Mouse (Mus musculus): Measurements from ENCODE around the gene Rsph9. TPM values are rescaled to one million over a fixed set of nuclear protein-coding genes. Genes with fewer than 3 reads are reported as not detected.

The Rsph9 gene
- polyA plus RNA-seq, 1 experiment from 2014 or later, result 18.8 TPM

DNA sequence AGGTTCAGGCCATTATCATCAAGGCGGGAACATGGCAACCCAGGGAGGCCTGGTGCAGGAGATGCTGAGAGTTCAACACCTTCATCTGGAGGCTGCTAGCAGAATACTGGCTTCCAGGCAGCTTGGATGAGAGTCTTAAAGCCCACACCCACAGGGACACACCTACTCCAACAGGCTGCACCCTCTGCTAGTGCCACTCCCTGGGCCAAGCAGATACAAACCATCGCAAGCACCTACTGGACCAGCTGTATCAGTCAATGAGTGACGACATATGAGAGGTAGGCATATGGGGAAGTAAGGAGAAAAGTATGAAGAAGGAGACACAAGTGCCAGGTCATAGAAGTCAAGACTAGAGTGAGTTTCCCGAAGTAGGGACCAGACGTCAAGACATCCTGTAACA lies 12.7 kb upstream of the Rsph9 start:
- 76% methylated on average over 5 of the region's 5 CpGs for WGBS
- no peak overlapping the region for H3K9ac ChIP-seq (ENCODE audit: low read depth, low read length)
- ATAC-seq (replicated peaks; ENCODE audit: low FRiP score, low read depth), result no peak
- H3K36me3 ChIP-seq (ENCODE audit: insufficient read depth, low read length), result no peaks in the 10 kb centered on the region
- H3K4me2 ChIP-seq (ENCODE audit: low read length), result no peak overlapping the region
- H3K4me1 ChIP-seq (replicated peaks; ENCODE audit: insufficient read depth, low read length), result peaks cover 1% of the 10 kb centered on the region; the same call in 1 of the 2 replicates
- H3K4me3 ChIP-seq (replicated peaks; ENCODE audit: low read depth, low read length), result no peak overlapping the region
- no peaks in the 10 kb centered on the region for H3K9me3 ChIP-seq (replicated peaks; ENCODE audit: low read length)
- no peak overlapping the region for H3K27ac ChIP-seq
- H3K27me3 ChIP-seq (ENCODE audit: insufficient read depth, low read length), result no peaks in the 10 kb centered on the region
- no peak for DNase-seq (ENCODE audit: low spot score)
- TF ChIP-seq CTCF (IDR thresholded peaks at IDR 0.05; ENCODE audit: low read depth), result no peak

DNA sequence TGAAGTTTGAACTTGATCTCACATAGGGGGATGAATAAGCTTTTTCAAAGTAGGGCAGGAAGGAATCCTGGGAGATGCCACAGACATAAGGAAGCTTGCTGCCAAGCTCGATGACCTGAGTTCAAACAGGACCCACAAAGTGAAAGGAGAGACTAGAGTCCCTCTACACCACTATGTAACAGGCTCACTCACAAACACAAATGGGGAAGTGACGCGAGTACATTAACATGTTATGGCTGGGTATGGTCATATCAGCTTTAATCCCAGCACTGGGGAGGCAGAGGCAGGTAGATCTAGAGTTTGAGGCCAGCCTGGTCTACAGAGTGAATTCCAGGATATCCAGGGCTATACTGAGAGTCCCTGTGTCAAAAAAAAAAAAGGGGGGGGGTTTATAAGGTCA lies 10.3 kb upstream of the Rsph9 start:
- no peak overlapping the region for H3K27ac ChIP-seq
- H3K4me3 ChIP-seq (replicated peaks; ENCODE audit: low read depth, low read length), result no peak overlapping the region
- ATAC-seq (replicated peaks; ENCODE audit: low FRiP score, low read depth) (no peak), DNase-seq (ENCODE audit: low spot score) (no peak)
- 96% methylated on average over 3 of the region's 3 CpGs for WGBS
- no peaks in the 10 kb centered on the region for H3K36me3 ChIP-seq (ENCODE audit: insufficient read depth, low read length)
- TF ChIP-seq CTCF (IDR thresholded peaks at IDR 0.05; ENCODE audit: low read depth), result no peak
- H3K9ac ChIP-seq (ENCODE audit: low read depth, low read length), result no peak overlapping the region
- H3K4me1 ChIP-seq (replicated peaks; ENCODE audit: insufficient read depth, low read length), result no peaks in the 10 kb centered on the region
- H3K4me2 ChIP-seq (ENCODE audit: low read length), result no peak overlapping the region
- H3K27me3 ChIP-seq (ENCODE audit: insufficient read depth, low read length), result no peaks in the 10 kb centered on the region
- H3K9me3 ChIP-seq (replicated peaks; ENCODE audit: low read length), result no peaks in the 10 kb centered on the region

DNA sequence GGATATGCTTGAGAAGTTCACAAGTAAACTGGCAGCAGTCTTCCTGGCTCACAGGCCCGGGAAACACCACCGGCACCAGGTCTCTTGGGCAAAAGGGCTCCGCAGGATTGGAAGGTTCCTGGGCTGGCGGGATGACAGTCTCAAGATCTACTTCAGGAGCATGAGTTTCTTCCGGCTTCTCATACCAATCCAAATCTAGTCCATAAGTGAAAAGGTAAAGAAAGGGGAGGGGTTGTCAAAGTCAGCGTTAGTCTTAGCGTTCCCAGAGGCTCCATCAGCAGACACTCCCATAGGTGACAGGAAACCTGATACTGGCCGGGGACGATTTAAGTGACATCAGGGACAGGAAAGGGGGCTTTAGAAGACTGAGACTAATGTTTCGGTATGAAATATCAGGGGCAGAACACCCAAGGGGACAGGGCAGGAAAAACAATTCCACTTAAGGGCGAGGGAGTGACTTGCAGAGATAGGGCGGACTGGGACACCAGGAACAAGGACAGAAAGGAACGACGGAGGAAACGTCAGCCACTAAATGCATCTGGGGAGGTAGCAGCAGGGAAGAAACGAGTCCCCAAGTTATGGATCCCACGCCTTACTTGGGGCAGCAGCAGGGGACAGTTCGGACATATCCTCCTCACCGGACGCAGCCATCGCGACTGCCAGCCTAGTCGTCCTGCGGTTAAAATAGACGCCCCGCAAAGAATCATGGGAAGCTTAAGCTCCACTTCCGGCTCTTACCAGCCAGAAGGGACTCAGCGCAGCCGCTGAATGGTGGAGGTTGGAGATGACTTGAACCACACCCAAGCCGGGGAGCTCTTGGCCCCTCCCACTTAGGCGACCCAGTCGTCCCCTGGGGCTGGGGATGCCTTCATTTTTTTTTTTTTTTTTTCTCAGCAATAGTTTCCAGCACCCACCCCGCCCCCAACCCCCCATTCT lies 9.1 kb upstream of the Rsph9 start, which contains the start of gene Mad2l1bp:
Mad2l1bp (minus strand) TSS at position 707 of the 936 bp plus-strand sequence.
- H3K4me1 ChIP-seq (replicated peaks; ENCODE audit: insufficient read depth, low read length), result no peaks in the 10 kb centered on the region
- H3K27ac ChIP-seq, result peak within 1 kb of the TSS; percentile 71
- TF ChIP-seq CTCF (IDR thresholded peaks at IDR 0.05; ENCODE audit: low read depth), result no peak
- H3K27me3 ChIP-seq (ENCODE audit: insufficient read depth, low read length), result no peaks in the 10 kb centered on the region
- H3K9me3 ChIP-seq (replicated peaks; ENCODE audit: low read length), result no peaks in the 10 kb centered on the region
- peaks cover 6% of the 10 kb centered on the region; the same call in 1 of the 2 replicates for H3K36me3 ChIP-seq (ENCODE audit: insufficient read depth, low read length)
- peak; percentile 85 for ATAC-seq (replicated peaks; ENCODE audit: low FRiP score, low read depth)
- 3% methylated on average over 33 of the region's 33 CpGs for WGBS
- H3K4me3 ChIP-seq (replicated peaks; ENCODE audit: low read depth, low read length), result peak within 1 kb of the TSS; percentile 56
- H3K4me2 ChIP-seq (ENCODE audit: low read length), result peak within 1 kb of the TSS; percentile 83
- peak within 1 kb of the TSS; percentile 65 for H3K9ac ChIP-seq (ENCODE audit: low read depth, low read length)
- peak; percentile 98 for DNase-seq (ENCODE audit: low spot score)

DNA sequence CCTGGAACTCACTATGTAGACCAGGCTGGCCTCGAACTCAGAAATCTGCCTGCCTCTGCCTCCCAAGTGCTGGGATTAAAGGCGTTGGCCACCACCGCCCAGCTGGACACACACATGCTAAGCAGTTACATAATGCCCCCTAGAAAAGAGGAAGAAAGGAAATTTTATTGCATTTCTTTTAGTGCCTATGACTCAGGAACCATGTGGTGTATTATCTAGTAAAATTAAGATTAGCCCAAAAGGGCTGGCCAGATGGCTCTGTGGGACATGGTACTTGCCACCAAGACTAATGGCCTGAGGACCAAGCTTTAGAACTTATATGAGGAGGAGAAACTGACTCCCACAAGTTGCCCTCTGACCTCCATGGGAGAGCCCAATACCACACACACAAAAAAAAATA lies 4.1 kb downstream of the Rsph9 start:
- no peaks in the 10 kb centered on the region for H3K27me3 ChIP-seq (ENCODE audit: insufficient read depth, low read length)
- no peak overlapping the region for H3K9ac ChIP-seq (ENCODE audit: low read depth, low read length)
- no peaks in the 10 kb centered on the region for H3K36me3 ChIP-seq (ENCODE audit: insufficient read depth, low read length)
- H3K4me3 ChIP-seq (replicated peaks; ENCODE audit: low read depth, low read length), result no peak overlapping the region
- 0 out of 2 replicates have a peak, but pooled peaks cover 4% of the 10 kb centered on the region for H3K4me1 ChIP-seq (replicated peaks; ENCODE audit: insufficient read depth, low read length)
- ATAC-seq (replicated peaks; ENCODE audit: low FRiP score, low read depth), result no peak
- no peak overlapping the region for H3K27ac ChIP-seq
- DNase-seq (ENCODE audit: low spot score), result no peak
- H3K4me2 ChIP-seq (ENCODE audit: low read length), result no peak overlapping the region
- 92% methylated on average over 3 of the region's 3 CpGs for WGBS
- no peak for TF ChIP-seq CTCF (IDR thresholded peaks at IDR 0.05; ENCODE audit: low read depth)
- H3K9me3 ChIP-seq (replicated peaks; ENCODE audit: low read length), result no peaks in the 10 kb centered on the region

DNA sequence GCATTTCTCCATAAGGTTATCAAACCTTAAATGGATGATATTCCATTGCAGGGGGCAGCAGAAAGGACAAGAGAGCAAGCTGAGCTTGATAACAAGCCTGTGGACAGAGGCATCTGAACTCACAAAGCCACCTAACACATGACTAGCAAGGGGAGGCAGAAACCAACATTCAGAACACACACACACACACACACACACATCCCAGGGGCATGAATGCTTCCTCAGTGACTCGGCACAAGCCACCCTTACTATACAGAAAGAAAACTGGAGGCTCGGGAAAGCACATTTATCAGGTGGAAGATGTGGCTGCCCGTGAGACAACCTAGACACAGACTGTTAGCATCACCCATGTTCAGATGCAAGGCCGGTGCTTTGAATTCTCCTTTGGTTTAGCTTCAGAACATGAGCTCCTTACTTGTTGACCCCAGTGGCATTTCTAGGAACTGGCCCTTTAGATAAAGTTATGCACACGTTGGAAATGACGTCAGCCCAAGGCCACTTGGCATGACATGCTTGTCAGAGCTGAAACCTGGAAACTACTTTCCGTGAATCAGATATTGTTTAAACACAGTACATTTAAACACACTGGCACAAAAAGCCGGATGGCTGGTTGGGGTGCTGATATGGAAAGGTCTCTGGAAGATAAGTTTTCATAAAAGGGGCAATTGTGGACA lies 5.3 kb downstream of the Rsph9 start:
- WGBS, result 77% methylated on average over 8 of the region's 8 CpGs
- Histone ChIP-seq H3K9me3 (replicated peaks; ENCODE audit: low read length) (no peaks in the 10 kb centered on the region), H3K27ac (no peak overlapping the region), H3K4me3 (replicated peaks; ENCODE audit: low read depth, low read length) (no peak overlapping the region), H3K9ac (ENCODE audit: low read depth, low read length) (no peak overlapping the region), H3K27me3 (ENCODE audit: insufficient read depth, low read length) (no peaks in the 10 kb centered on the region), H3K4me1 (replicated peaks; ENCODE audit: insufficient read depth, low read length) (0 out of 2 replicates have a peak, but pooled peaks cover 3% of the 10 kb centered on the region), H3K36me3 (ENCODE audit: insufficient read depth, low read length) (no peaks in the 10 kb centered on the region), H3K4me2 (ENCODE audit: low read length) (no peak overlapping the region)
- no peak for ATAC-seq (replicated peaks; ENCODE audit: low FRiP score, low read depth)
- TF ChIP-seq CTCF (IDR thresholded peaks at IDR 0.05; ENCODE audit: low read depth), result no peak
- no peak for DNase-seq (ENCODE audit: low spot score)

DNA sequence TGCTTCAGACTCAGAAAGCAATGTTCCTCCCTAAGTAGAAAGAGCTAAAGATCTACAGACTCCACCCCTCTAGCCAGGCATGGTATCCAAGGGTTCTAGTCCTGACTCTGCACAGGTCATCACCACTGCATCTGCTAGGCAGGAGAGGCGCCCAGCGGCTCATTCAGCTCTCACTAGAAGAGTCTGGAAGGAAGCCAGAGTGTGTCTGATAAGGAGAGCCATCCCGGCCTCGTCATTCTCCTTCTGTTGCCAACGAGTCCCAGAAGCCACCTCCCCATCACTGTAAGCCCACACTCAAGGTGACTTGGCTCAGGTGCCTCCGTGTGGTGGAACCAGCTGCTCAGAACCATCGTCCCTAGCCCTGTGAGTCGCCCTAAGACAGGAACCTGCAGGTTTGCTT lies 11.2 kb downstream of the Rsph9 start:
- DNase-seq (ENCODE audit: low spot score) (no peak), ATAC-seq (replicated peaks; ENCODE audit: low FRiP score, low read depth) (no peak)
- Histone ChIP-seq H3K9me3 (replicated peaks; ENCODE audit: low read length) (no peaks in the 10 kb centered on the region), H3K27ac (no peak overlapping the region), H3K27me3 (ENCODE audit: insufficient read depth, low read length) (no peaks in the 10 kb centered on the region), H3K4me3 (replicated peaks; ENCODE audit: low read depth, low read length) (no peak overlapping the region), H3K4me1 (replicated peaks; ENCODE audit: insufficient read depth, low read length) (no peaks in the 10 kb centered on the region), H3K4me2 (ENCODE audit: low read length) (no peak overlapping the region), H3K36me3 (ENCODE audit: insufficient read depth, low read length) (peaks cover 11% of the 10 kb centered on the region), H3K9ac (ENCODE audit: low read depth, low read length) (no peak overlapping the region)
- no peak for TF ChIP-seq CTCF (IDR thresholded peaks at IDR 0.05; ENCODE audit: low read depth)
- 71% methylated on average over 8 of the region's 8 CpGs for WGBS

Measured in kidney, postnatal 0 days (tissue).